Mouse (Mus musculus): ENCODE data around the gene Galnt13.

- TF ChIP-seq CTCF (IDR thresholded peaks at IDR 0.05; ENCODE audit: borderline replicate concordance, insufficient read depth, low read depth, low read length): no peak
- TF ChIP-seq POLR2A (IDR thresholded peaks at IDR 0.05; ENCODE audit: borderline replicate concordance, insufficient read depth, low read length): no peak
These were observed 500.3 kb downstream of the Galnt13 start for GRCm38 (mm10) chr2:54936369-54936768.
